Mouse (Mus musculus) CD8-positive naive resting alpha-beta T cell, adult 2 months (primary cell): ENCODE data around the gene Nmral1.

Experiments
- DNase-seq, 2 experiments: peaks; one replicate each; pipeline ENCODE4 v3.0.0; 2022; ENCODE audit warnings: low read depth in 2 of 2, low spot score in 2 of 2

Nmral1 gene

GRCm38 (mm10) chr16:4661605-4662004 lies 57.6 kb downstream of the Nmral1 start:
- no peak for DNase-seq
